Mouse (Mus musculus) megakaryocyte, adult 5-6 weeks (primary cell): ENCODE measurements around the gene Kat7. TPM values are rescaled to one million over a fixed set of nuclear protein-coding genes. Genes with fewer than 3 reads are reported as not detected.

Experiments
- ATAC-seq: 2 replicates; pipeline ENCODE4 v1.8.0; 2016; ENCODE audit warnings: mild to moderate bottlenecking, inconsistent platforms; ENCODE audit not compliant: poor library complexity, severe bottlenecking
- total RNA-seq, 2 experiments: library from RNA; stranded (forward) in 1 of 2; stranded (reverse) in 1 of 2; fragments of 153-499, 151-499 nt in 1 of 2; fragments of 221-1000, 200-1000 nt in 1 of 2; gene quantifications; 2 replicates each; pipeline versions ENCODE4 v1.2.3 to v1.2.4; 2015 to 2017

Kat7 gene
- total RNA-seq, 2 experiments from 2014 or later, result 69.1 to 78.8 TPM

GRCm38 (mm10) chr11:95334448-95335060 is 24.5 kb upstream of the Kat7 start:
- ATAC-seq, result no peak

GRCm38 (mm10) chr11:95333805-95334204 is 23.8 kb upstream of the Kat7 start:
- no peak for ATAC-seq

GRCm38 (mm10) chr11:95333209-95333608 is 23.2 kb upstream of the Kat7 start:
- peak; percentile 43 for ATAC-seq

- no peak for ATAC-seq
These were observed 20.6 kb upstream of the Kat7 start for GRCm38 (mm10) chr11:95330662-95331061.

- no peak for ATAC-seq
These were observed 18.6 kb upstream of the Kat7 start for GRCm38 (mm10) chr11:95328629-95329028.

- no peak for ATAC-seq
These were observed 16.2 kb upstream of the Kat7 start for GRCm38 (mm10) chr11:95326243-95326642.

GRCm38 (mm10) chr11:95325832-95326231 is 15.8 kb upstream of the Kat7 start:
- ATAC-seq, result no peak

- ATAC-seq, result no peak
These were observed 14.1 kb upstream of the Kat7 start for GRCm38 (mm10) chr11:95324181-95324580.

GRCm38 (mm10) chr11:95320010-95320409 is 10.0 kb upstream of the Kat7 start:
- ATAC-seq, result no peak

GRCm38 (mm10) chr11:95319506-95319905 is 9.5 kb upstream of the Kat7 start:
- peak; percentile 60; the same call in 1 of the 2 replicates for ATAC-seq

- ATAC-seq, result no peak
These were observed 8.1 kb upstream of the Kat7 start for GRCm38 (mm10) chr11:95318116-95318515.

- ATAC-seq, result no peak
These were observed 5.3 kb upstream of the Kat7 start for GRCm38 (mm10) chr11:95315215-95315955.

GRCm38 (mm10) chr11:95311425-95311807 is 1.4 kb upstream of the Kat7 start:
- no peak for ATAC-seq

GRCm38 (mm10) chr11:95310648-95311424 is 790 bp upstream of the Kat7 start:
- 0 out of 2 replicates have a peak, but pooled peaks have one; percentile 0 for ATAC-seq

GRCm38 (mm10) chr11:95309510-95310006 is 488 bp downstream of the Kat7 start:
- peak; percentile 91 for ATAC-seq

GRCm38 (mm10) chr11:95307526-95307925 is 2.5 kb downstream of the Kat7 start:
- no peak for ATAC-seq

GRCm38 (mm10) chr11:95305600-95305999 is 4.4 kb downstream of the Kat7 start:
- no peak for ATAC-seq

- ATAC-seq, result no peak
These were observed 8.3 kb downstream of the Kat7 start for GRCm38 (mm10) chr11:95301772-95302171.

GRCm38 (mm10) chr11:95299886-95300285 is 10.2 kb downstream of the Kat7 start:
- ATAC-seq, result no peak

- ATAC-seq, result peak; percentile 89
These were observed 11.9 kb downstream of the Kat7 start for GRCm38 (mm10) chr11:95298146-95298545.

- no peak for ATAC-seq
These were observed 14.3 kb downstream of the Kat7 start for GRCm38 (mm10) chr11:95295736-95296135.
